8 mouse cellular contexts compared by ENCODE assay signal in genomic region chr7:128248081-128249042, GRCm38 (mm10). TPM values are rescaled to one million over a fixed set of nuclear protein-coding genes. Genes with fewer than 3 reads are reported as not detected.
DNase-seq lines count a peak whose midpoint lies in the region; ATAC-seq lines count a peak whose summit lies in the region.

No protein-coding gene starts in this region.

- H3K9me3 ChIP-seq in kidney, embryonic 14.5 days (ENCODE audit: control insufficient read depth, low read length), result no peaks in the 10 kb centered on the region
- no peaks in the 10 kb centered on the region for H3K9me3 ChIP-seq in embryonic facial prominence, embryonic 15.5 days (replicated peaks)
- H3K9me3 ChIP-seq in hindbrain, embryonic 16.5 days (ENCODE audit: control insufficient read depth, low read length), result no peaks in the 10 kb centered on the region
- no peaks in the 10 kb centered on the region for H3K9me3 ChIP-seq in midbrain, embryonic 15.5 days

- intact Hi-C loops in gastrocnemius, postnatal 14 days (cut with DNase I; ENCODE audit: low total_unique reads), result no loop called here

- H3K4me1 ChIP-seq in kidney, embryonic 14.5 days (ENCODE audit: control insufficient read depth, insufficient read depth, low read length), result peaks cover 24% of the 10 kb centered on the region
- peaks cover 40% of the 10 kb centered on the region for H3K4me1 ChIP-seq in embryonic facial prominence, embryonic 15.5 days
- peaks cover 18% of the 10 kb centered on the region for H3K4me1 ChIP-seq in hindbrain, embryonic 16.5 days (ENCODE audit: control insufficient read depth, insufficient read depth, low read depth, low read length)
- H3K4me1 ChIP-seq in midbrain, embryonic 15.5 days, result peaks cover 32% of the 10 kb centered on the region

- no peak overlapping the region for H3K27ac ChIP-seq in kidney, embryonic 14.5 days (ENCODE audit: low read depth, low read length)
- no peak overlapping the region for H3K27ac ChIP-seq in embryonic facial prominence, embryonic 15.5 days (replicated peaks)
- H3K27ac ChIP-seq in hindbrain, embryonic 16.5 days (ENCODE audit: low read depth, low read length), result no peak overlapping the region
- H3K27ac ChIP-seq in midbrain, embryonic 15.5 days, result no peak overlapping the region

- DNase-seq in kidney, adult 9 months, result no peak
- DNase-seq in gastrocnemius, postnatal 14 days, result no peak
- no peak for DNase-seq in layer of hippocampus, postnatal 14 days (ENCODE audit: low spot score in 2 of 2)
- DNase-seq in urinary bladder, postnatal 36 days (ENCODE audit: low spot score in 2 of 2), result no peak

- no peaks in the 10 kb centered on the region for H3K27me3 ChIP-seq in kidney, embryonic 14.5 days (ENCODE audit: control insufficient read depth, insufficient read depth, low read length)
- H3K27me3 ChIP-seq in embryonic facial prominence, embryonic 15.5 days, result no peaks in the 10 kb centered on the region
- no peaks in the 10 kb centered on the region for H3K27me3 ChIP-seq in hindbrain, embryonic 16.5 days (replicated peaks; ENCODE audit: control insufficient read depth, insufficient read depth, low read length)
- 0 out of 2 replicates have a peak, but pooled peaks cover 3% of the 10 kb centered on the region for H3K27me3 ChIP-seq in midbrain, embryonic 15.5 days (replicated peaks)

- no peak for ATAC-seq in kidney, embryonic 14.5 days (ENCODE audit: low FRiP score, low TSS enrichment)
- no peak for ATAC-seq in embryonic facial prominence, embryonic 15.5 days (ENCODE audit: insufficient number of reproducible peaks, low FRiP score, low TSS enrichment, low read depth)
- ATAC-seq in hindbrain, embryonic 16.5 days, result no peak
- no peak for ATAC-seq in midbrain, embryonic 15.5 days (replicated peaks)

- peak overlapping the region; percentile 76 for H3K4me2 ChIP-seq in kidney, embryonic 14.5 days (replicated peaks; ENCODE audit: low read depth, low read length)
- peak overlapping the region; percentile 55 for H3K4me2 ChIP-seq in embryonic facial prominence, embryonic 15.5 days (replicated peaks)
- H3K4me2 ChIP-seq in hindbrain, embryonic 16.5 days (ENCODE audit: low read length), result peak overlapping the region; percentile 61; the same call in 1 of the 2 replicates
- peak overlapping the region; percentile 55; the same call in 1 of the 2 replicates for H3K4me2 ChIP-seq in midbrain, embryonic 15.5 days

- 79% methylated on average over 10 of the region's 10 CpGs for WGBS in kidney, embryonic 14.5 days
- 79% methylated on average over 10 of the region's 10 CpGs for WGBS in embryonic facial prominence, embryonic 15.5 days
- 81% methylated on average over 10 of the region's 10 CpGs for WGBS in hindbrain, embryonic 16.5 days
- WGBS in midbrain, embryonic 15.5 days, result 86% methylated on average over 10 of the region's 10 CpGs

- peak overlapping the region; percentile 58 for H3K4me3 ChIP-seq in kidney, embryonic 14.5 days (ENCODE audit: low read length)
- H3K4me3 ChIP-seq in embryonic facial prominence, embryonic 15.5 days (replicated peaks), result peak overlapping the region; percentile 54
- no peak overlapping the region for H3K4me3 ChIP-seq in hindbrain, embryonic 16.5 days (ENCODE audit: low read length)
- H3K4me3 ChIP-seq in midbrain, embryonic 15.5 days, result no peak overlapping the region

- H3K36me3 ChIP-seq in kidney, embryonic 14.5 days (ENCODE audit: control insufficient read depth, insufficient read depth, low read length), result peaks cover 24% of the 10 kb centered on the region
- peaks cover 37% of the 10 kb centered on the region for H3K36me3 ChIP-seq in embryonic facial prominence, embryonic 15.5 days
- peaks cover 2% of the 10 kb centered on the region for H3K36me3 ChIP-seq in hindbrain, embryonic 16.5 days (ENCODE audit: control insufficient read depth, insufficient read depth, low read length)
- no peaks in the 10 kb centered on the region for H3K36me3 ChIP-seq in midbrain, embryonic 15.5 days (replicated peaks)

- peak overlapping the region; percentile 74; the same call in 1 of the 2 replicates for H3K9ac ChIP-seq in kidney, embryonic 14.5 days (ENCODE audit: low read depth, low read length)
- 0 out of 2 replicates have a peak overlapping the region, but pooled peaks have one; percentile 12 for H3K9ac ChIP-seq in embryonic facial prominence, embryonic 15.5 days
- H3K9ac ChIP-seq in hindbrain, embryonic 16.5 days (ENCODE audit: low read depth, low read length), result no peak overlapping the region
- no peak overlapping the region for H3K9ac ChIP-seq in midbrain, embryonic 15.5 days

RNA-seq across cellular contexts. Expression of gene Tgfb1i1, which starts 1.8 kb away (rescaled TPM):
- 44.3 and 61.7 TPM in 2 replicates for polyA plus RNA-seq in kidney, embryonic 14.5 days (2014; fragmentation: Nextera tagmentation; extraction: Ambion mirVana)
- polyA plus RNA-seq in embryonic facial prominence, embryonic 15.5 days (2015; fragmentation: Nextera tagmentation; extraction: Ambion mirVana), result 86.1 and 86.5 TPM in 2 replicates
- 27.8 and 34.6 TPM in 2 replicates for polyA plus RNA-seq in hindbrain, embryonic 16.5 days (2015; fragmentation: Nextera tagmentation; extraction: Ambion mirVana)
- polyA plus RNA-seq in midbrain, embryonic 15.5 days (2015; fragmentation: Nextera tagmentation; extraction: Ambion mirVana), result 23.3 and 24.2 TPM in 2 replicates
- total RNA-seq in gastrocnemius, postnatal 14 days (2021), result 10 to 100 TPM; 19.5 to 20.8 TPM
- 10 to 100 TPM; 22.6 to 24.1 TPM for total RNA-seq in layer of hippocampus, postnatal 14 days (2021)

RNA-seq across cellular contexts. Expression of gene 9130023H24Rik, which starts 10.5 kb away (rescaled TPM):
- polyA plus RNA-seq in kidney, embryonic 14.5 days (2014; fragmentation: Nextera tagmentation; extraction: Ambion mirVana), result 7.5 and 9.5 TPM in 2 replicates
- polyA plus RNA-seq in embryonic facial prominence, embryonic 15.5 days (2015; fragmentation: Nextera tagmentation; extraction: Ambion mirVana), result 7.8 and 9.1 TPM in 2 replicates
- 6.3 and 7.9 TPM in 2 replicates for polyA plus RNA-seq in hindbrain, embryonic 16.5 days (2015; fragmentation: Nextera tagmentation; extraction: Ambion mirVana)
- polyA plus RNA-seq in midbrain, embryonic 15.5 days (2015; fragmentation: Nextera tagmentation; extraction: Ambion mirVana), result 8.1 and 8.5 TPM in 2 replicates
- 1 to 10 TPM; 2.6 to 3.5 TPM for total RNA-seq in gastrocnemius, postnatal 14 days (2021)
- 1 to 10 TPM; 3.6 to 4.1 TPM for total RNA-seq in layer of hippocampus, postnatal 14 days (2021)

RNA-seq across cellular contexts. Expression of gene Armc5, which starts 11.2 kb away (rescaled TPM):
- polyA plus RNA-seq in kidney, embryonic 14.5 days (2014; fragmentation: Nextera tagmentation; extraction: Ambion mirVana), result 11.7 and 12.9 TPM in 2 replicates
- polyA plus RNA-seq in embryonic facial prominence, embryonic 15.5 days (2015; fragmentation: Nextera tagmentation; extraction: Ambion mirVana), result 19.4 and 19.6 TPM in 2 replicates
- 12.0 and 14.1 TPM in 2 replicates for polyA plus RNA-seq in hindbrain, embryonic 16.5 days (2015; fragmentation: Nextera tagmentation; extraction: Ambion mirVana)
- 14.2 and 16.2 TPM in 2 replicates for polyA plus RNA-seq in midbrain, embryonic 15.5 days (2015; fragmentation: Nextera tagmentation; extraction: Ambion mirVana)
- 1 to 10 TPM; 8.3 to 9.8 TPM for total RNA-seq in gastrocnemius, postnatal 14 days (2021)
- 10 to 100 TPM; 10.5 to 13.7 TPM for total RNA-seq in layer of hippocampus, postnatal 14 days (2021)

RNA-seq across cellular contexts. Expression of gene Slc5a2, which starts 17.1 kb away (rescaled TPM):
- polyA plus RNA-seq in kidney, embryonic 14.5 days (2014; fragmentation: Nextera tagmentation; extraction: Ambion mirVana), result 1.1 and 2.2 TPM in 2 replicates
- not detected in 2 replicates for polyA plus RNA-seq in embryonic facial prominence, embryonic 15.5 days (2015; fragmentation: Nextera tagmentation; extraction: Ambion mirVana)
- 0.15 TPM in 1 of 2 replicates, not detected in the other for polyA plus RNA-seq in hindbrain, embryonic 16.5 days (2015; fragmentation: Nextera tagmentation; extraction: Ambion mirVana)
- polyA plus RNA-seq in midbrain, embryonic 15.5 days (2015; fragmentation: Nextera tagmentation; extraction: Ambion mirVana), result 0.12 TPM in 1 of 2 replicates, not detected in the other
- not detected for total RNA-seq in gastrocnemius, postnatal 14 days (2021)
- not detected for total RNA-seq in layer of hippocampus, postnatal 14 days (2021)

RNA-seq across cellular contexts. Expression of gene Cox6a2, which starts 42.2 kb away (rescaled TPM):
- polyA plus RNA-seq in kidney, embryonic 14.5 days (2014; fragmentation: Nextera tagmentation; extraction: Ambion mirVana), result not detected in 2 replicates
- polyA plus RNA-seq in embryonic facial prominence, embryonic 15.5 days (2015; fragmentation: Nextera tagmentation; extraction: Ambion mirVana), result 51.6 and 67.7 TPM in 2 replicates
- 0.33 and 4.0 TPM in 2 replicates for polyA plus RNA-seq in hindbrain, embryonic 16.5 days (2015; fragmentation: Nextera tagmentation; extraction: Ambion mirVana)
- polyA plus RNA-seq in midbrain, embryonic 15.5 days (2015; fragmentation: Nextera tagmentation; extraction: Ambion mirVana), result 0.63 TPM in 1 of 2 replicates, not detected in the other
- 1,000 to 10,000 TPM; 1,122 to 1,196 TPM for total RNA-seq in gastrocnemius, postnatal 14 days (2021)
- total RNA-seq in layer of hippocampus, postnatal 14 days (2021), result 1 to 10 TPM; 3.5 to 8.1 TPM

Comparison
In these comparisons a context has a peak if more than half of its experiments do, and no peak if none do; other contexts are left out.
1. H3K4me3 ChIP-seq: peak in kidney, embryonic 14.5 days (single experiment) and embryonic facial prominence, embryonic 15.5 days (single experiment); none in hindbrain, embryonic 16.5 days (single experiment) and midbrain, embryonic 15.5 days (single experiment).
2. H3K9ac ChIP-seq: peak in kidney, embryonic 14.5 days (single experiment) and embryonic facial prominence, embryonic 15.5 days (single experiment); none in hindbrain, embryonic 16.5 days (single experiment) and midbrain, embryonic 15.5 days (single experiment).
3. Peak in every context shown above with its lines, with median percentiles within 50 percentile points of each other: H3K4me2 ChIP-seq.